In the genomic region with DNA sequence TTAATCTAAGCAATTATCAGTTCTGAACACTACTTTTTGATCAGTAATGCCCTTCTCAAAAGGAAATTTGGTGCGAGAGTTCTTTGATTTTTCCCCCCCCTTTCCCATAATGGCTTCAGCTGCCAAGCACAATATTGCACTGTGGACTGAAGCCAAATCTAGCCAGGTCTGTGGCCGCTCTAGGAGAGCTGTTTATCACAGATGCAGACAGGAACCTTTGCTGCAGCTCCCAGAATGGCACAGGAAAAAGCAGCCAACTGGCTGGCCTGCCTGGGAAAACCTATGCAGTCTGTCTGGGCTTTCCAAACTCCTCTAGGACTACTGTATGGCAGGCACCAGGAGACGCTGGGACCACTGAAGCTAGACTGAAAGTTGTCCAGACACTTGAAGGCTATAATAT, we compare ENCODE assay signal across 9 mouse cellular contexts.
DNase-seq lines count a peak whose midpoint lies in the region; ATAC-seq and TF ChIP-seq lines count a peak whose summit lies in the region.
"Had no signal": no experiment of that assay in that cellular context is flagged by ENCODE, and none has a peak within 500 bp of the region (broad histone marks: within the 10 kb centered on the region; RNA-seq: fewer than 3 reads in every experiment).

No protein-coding gene starts in this region.

- TF ChIP-seq CTCF in layer of hippocampus, adult 2 months (conservative IDR thresholded peaks at IDR 0.05) = no peak

- no peak overlapping the region for H3K4me2 ChIP-seq in embryonic facial prominence, embryonic 14.5 days (ENCODE audit: low read depth, low read length)
- H3K4me2 ChIP-seq in neural tube, embryonic 14.5 days (ENCODE audit: low read depth, low read length) = no peak overlapping the region
- H3K4me2 ChIP-seq: liver, embryonic 12.5 days had no signal

- no peak for DNase-seq in layer of hippocampus, adult 2 months (ENCODE audit: low spot score in 2 of 2)
- no peak for DNase-seq in layer of hippocampus, adult 18-20 months (ENCODE audit: low spot score in 2 of 2)
- peak; percentile 30 for DNase-seq in embryonic facial prominence, embryonic 14.5 days (ENCODE audit: low spot score)
- peak; percentile 21 for DNase-seq in heart, postnatal 36 days
- DNase-seq in right cerebral cortex, adult 18-20 months = no peak
- no peak for DNase-seq in frontal cortex, postnatal 10 days (ENCODE audit: low spot score in 2 of 2)
- no peak for DNase-seq in frontal cortex, postnatal 14 days (ENCODE audit: low spot score in 2 of 2)

- peaks cover 10% of the 10 kb centered on the region; the same call in 1 of the 2 replicates for H3K4me1 ChIP-seq in embryonic facial prominence, embryonic 14.5 days (ENCODE audit: control insufficient read depth, insufficient read depth, low read length)
- peaks cover 10% of the 10 kb centered on the region; the same call in 1 of the 2 replicates for H3K4me1 ChIP-seq in neural tube, embryonic 14.5 days (ENCODE audit: control insufficient read depth, insufficient read depth, low read length)
- H3K4me1 ChIP-seq: liver, embryonic 12.5 days had no signal

- no peaks in the 10 kb centered on the region for H3K36me3 ChIP-seq in embryonic facial prominence, embryonic 14.5 days (ENCODE audit: control insufficient read depth, insufficient read depth, low read length)
- H3K36me3 ChIP-seq in neural tube, embryonic 14.5 days (ENCODE audit: control insufficient read depth, insufficient read depth, low read length) = no peaks in the 10 kb centered on the region
- H3K36me3 ChIP-seq: liver, embryonic 12.5 days had no signal

- intact Hi-C loops in heart, postnatal 36 days (cut with DNase I) = no loop called here

- 0 out of 2 replicates have a peak overlapping the region, but pooled peaks have one; percentile 5 for H3K27ac ChIP-seq in layer of hippocampus, adult 2 months
- H3K27ac ChIP-seq in embryonic facial prominence, embryonic 14.5 days (replicated peaks; ENCODE audit: low read depth, low read length) = no peak overlapping the region
- no peak overlapping the region for H3K27ac ChIP-seq in neural tube, embryonic 14.5 days (ENCODE audit: low read depth, low read length)
- H3K27ac ChIP-seq: liver, embryonic 12.5 days had no signal

- no peak for ATAC-seq in embryonic facial prominence, embryonic 14.5 days (ENCODE audit: low read depth)
- peak; percentile 44; the same call in 1 of the 2 replicates for ATAC-seq in neural tube, embryonic 14.5 days (ENCODE audit: low read depth)
- ATAC-seq: liver, embryonic 12.5 days had no signal

- no peak overlapping the region for H3K4me3 ChIP-seq in layer of hippocampus, adult 2 months
- no peak overlapping the region for H3K4me3 ChIP-seq in embryonic facial prominence, embryonic 14.5 days (ENCODE audit: low read depth, low read length)
- H3K4me3 ChIP-seq in neural tube, embryonic 14.5 days (ENCODE audit: low read depth, low read length) = no peak overlapping the region
- H3K4me3 ChIP-seq: liver, embryonic 12.5 days had no signal

- H3K27me3 ChIP-seq in embryonic facial prominence, embryonic 14.5 days (replicated peaks; ENCODE audit: control insufficient read depth, insufficient read depth, low read length) = no peaks in the 10 kb centered on the region
- H3K27me3 ChIP-seq in neural tube, embryonic 14.5 days (ENCODE audit: control insufficient read depth, insufficient read depth, low read length) = no peaks in the 10 kb centered on the region
- H3K27me3 ChIP-seq: liver, embryonic 12.5 days had no signal

- no peak overlapping the region for H3K9ac ChIP-seq in embryonic facial prominence, embryonic 14.5 days (ENCODE audit: low read depth, low read length)
- no peak overlapping the region for H3K9ac ChIP-seq in neural tube, embryonic 14.5 days (replicated peaks; ENCODE audit: low read depth, low read length)
- H3K9ac ChIP-seq: liver, embryonic 12.5 days had no signal

- 42% methylated on average over 3 of the region's 3 CpGs for WGBS in embryonic facial prominence, embryonic 14.5 days
- 16% methylated on average over 3 of the region's 3 CpGs for WGBS in neural tube, embryonic 14.5 days

- no peaks in the 10 kb centered on the region for H3K9me3 ChIP-seq in embryonic facial prominence, embryonic 14.5 days (ENCODE audit: control insufficient read depth, low read length)
- H3K9me3 ChIP-seq in neural tube, embryonic 14.5 days (ENCODE audit: control insufficient read depth, low read length) = no peaks in the 10 kb centered on the region
- H3K9me3 ChIP-seq: liver, embryonic 12.5 days had no signal

Comparison
In these comparisons a context has a peak if more than half of its experiments do, and no peak if none do; other contexts are left out.
1. DNase-seq: peak in embryonic facial prominence, embryonic 14.5 days (single experiment) and heart, postnatal 36 days (2 of 2); none in layer of hippocampus, adult 2 months (0 of 2), layer of hippocampus, adult 18-20 months (0 of 2), right cerebral cortex, adult 18-20 months (single experiment), frontal cortex, postnatal 10 days (0 of 2) and frontal cortex, postnatal 14 days (0 of 2).